Mouse (Mus musculus): Measurements from ENCODE around the gene Tmem131l.
"Not testable (repeated sequence)": the region's sequence is repeated elsewhere in the genome, so short reads cannot be mapped to it uniquely, and the experiment has no call there.

DNA sequence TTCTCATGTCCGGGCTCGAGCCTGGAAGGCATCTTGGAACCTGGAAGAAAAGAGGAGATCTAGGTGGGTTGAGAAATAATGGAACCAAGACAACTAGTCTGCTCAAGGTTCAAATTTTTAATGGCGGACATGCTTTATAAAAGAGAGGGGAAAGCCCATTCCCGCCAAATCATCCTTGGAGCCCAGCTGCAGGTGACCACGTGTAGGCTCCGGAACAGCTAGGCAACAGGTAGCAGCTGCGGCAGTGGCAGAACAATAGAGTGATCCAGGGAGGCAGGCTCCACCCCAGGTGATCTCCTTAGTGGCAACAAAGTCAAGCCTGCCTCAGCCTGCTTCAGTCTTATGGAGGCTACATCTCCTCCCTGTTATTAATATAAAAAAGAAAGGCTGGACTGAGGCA, 168.4 kb downstream of the Tmem131l start:
- TF ChIP-seq CTCF, EP300 (IDR thresholded peaks at IDR 0.05): not testable (repeated sequence)

Measured in lung, postnatal 0 days (tissue).